Mouse (Mus musculus): ENCODE measurements around the gene Mylpf. TPM values are rescaled to one million over a fixed set of nuclear protein-coding genes. Genes with fewer than 3 reads are reported as not detected.
"Not testable (repeated sequence)": the region's sequence is repeated elsewhere in the genome, so short reads cannot be mapped to it uniquely, and the experiment has no call there.

Gene Mylpf
- polyA plus RNA-seq, 1 experiment from 2014 or later, result 2.2 TPM

- H3K9ac ChIP-seq; DNase-seq (ENCODE audit: low spot score); H3K4me3 ChIP-seq (replicated peaks; ENCODE audit: low read length); H3K27ac ChIP-seq; H3K27me3 ChIP-seq (ENCODE audit: control insufficient read depth, insufficient read depth, low read length); H3K4me2 ChIP-seq (replicated peaks); ATAC-seq (ENCODE audit: low FRiP score); H3K9me3 ChIP-seq (ENCODE audit: control insufficient read depth, low read length): not testable (repeated sequence)
- Histone ChIP-seq H3K4me1 (replicated peaks; ENCODE audit: control insufficient read depth, insufficient read depth, low read length) (peaks cover 15% of the 10 kb centered on the region), H3K36me3 (replicated peaks; ENCODE audit: control insufficient read depth, insufficient read depth) (peaks cover 23% of the 10 kb centered on the region)
- WGBS, result 91% methylated on average over 8 of the region's 8 CpGs
These were observed 41.8 kb downstream of the Mylpf start for GRCm38 (mm10) chr7:127250511-127250910.

GRCm38 (mm10) chr7:127252414-127252813, 43.7 kb downstream of the Mylpf start:
- H3K9ac ChIP-seq, result no peak overlapping the region
- DNase-seq (ENCODE audit: low spot score) (peak; percentile 38), ATAC-seq (ENCODE audit: low FRiP score) (no peak)
- no peak overlapping the region for H3K4me3 ChIP-seq (replicated peaks; ENCODE audit: low read length)
- no peaks in the 10 kb centered on the region for H3K9me3 ChIP-seq (ENCODE audit: control insufficient read depth, low read length)
- no peaks in the 10 kb centered on the region for H3K27me3 ChIP-seq (ENCODE audit: control insufficient read depth, insufficient read depth, low read length)
- WGBS, result 90% methylated on average over 2 of the region's 2 CpGs
- H3K4me1 ChIP-seq (replicated peaks; ENCODE audit: control insufficient read depth, insufficient read depth, low read length), result peaks cover 12% of the 10 kb centered on the region; the same call in 1 of the 2 replicates
- H3K27ac ChIP-seq, result no peak overlapping the region
- H3K4me2 ChIP-seq (replicated peaks), result no peak overlapping the region
- H3K36me3 ChIP-seq (replicated peaks; ENCODE audit: control insufficient read depth, insufficient read depth), result peaks cover 24% of the 10 kb centered on the region

- WGBS, result 91% methylated on average over 6 of the region's 6 CpGs
- no peak for ATAC-seq (ENCODE audit: low FRiP score)
- peaks cover 12% of the 10 kb centered on the region; the same call in 1 of the 2 replicates for H3K4me1 ChIP-seq (replicated peaks; ENCODE audit: control insufficient read depth, insufficient read depth, low read length)
These were observed 44.7 kb downstream of the Mylpf start for GRCm38 (mm10) chr7:127253341-127253740.

GRCm38 (mm10) chr7:127253821-127254769, 45.4 kb downstream of the Mylpf start:
- peak; percentile 97 for ATAC-seq (ENCODE audit: low FRiP score)
- DNase-seq (ENCODE audit: low spot score), result peak; percentile 100
- Histone ChIP-seq H3K27ac (peak overlapping the region; percentile 96), H3K4me3 (replicated peaks; ENCODE audit: low read length) (peak overlapping the region; percentile 46), H3K9me3 (ENCODE audit: control insufficient read depth, low read length) (no peaks in the 10 kb centered on the region), H3K27me3 (ENCODE audit: control insufficient read depth, insufficient read depth, low read length) (no peaks in the 10 kb centered on the region), H3K36me3 (replicated peaks; ENCODE audit: control insufficient read depth, insufficient read depth) (peaks cover 15% of the 10 kb centered on the region), H3K4me1 (replicated peaks; ENCODE audit: control insufficient read depth, insufficient read depth, low read length) (peaks cover 12% of the 10 kb centered on the region; the same call in 1 of the 2 replicates), H3K4me2 (replicated peaks) (peak overlapping the region; percentile 79), H3K9ac (peak overlapping the region; percentile 78)
- under 1% methylated on average over 136 of the region's 136 CpGs for WGBS

More at GRCm38 (mm10) chr7:127253341-127253740, 44.7 kb downstream of the Mylpf start:
- peak overlapping the region; percentile 46 for H3K4me3 ChIP-seq (replicated peaks; ENCODE audit: low read length)
- H3K27me3 ChIP-seq (ENCODE audit: control insufficient read depth, insufficient read depth, low read length), result no peaks in the 10 kb centered on the region
- peak overlapping the region; percentile 96 for H3K27ac ChIP-seq
- no peaks in the 10 kb centered on the region for H3K9me3 ChIP-seq (ENCODE audit: control insufficient read depth, low read length)
- peak overlapping the region; percentile 79 for H3K4me2 ChIP-seq (replicated peaks)
- peak overlapping the region; percentile 78 for H3K9ac ChIP-seq
- no peak for DNase-seq (ENCODE audit: low spot score)
- peaks cover 18% of the 10 kb centered on the region for H3K36me3 ChIP-seq (replicated peaks; ENCODE audit: control insufficient read depth, insufficient read depth)

- Histone ChIP-seq H3K9me3 (ENCODE audit: control insufficient read depth, low read length) (no peaks in the 10 kb centered on the region), H3K9ac (peak overlapping the region; percentile 72), H3K4me3 (replicated peaks; ENCODE audit: low read length) (peak overlapping the region; percentile 46), H3K4me1 (replicated peaks; ENCODE audit: control insufficient read depth, insufficient read depth, low read length) (peaks cover 15% of the 10 kb centered on the region; the same call in 1 of the 2 replicates), H3K27ac (peak overlapping the region; percentile 96), H3K27me3 (ENCODE audit: control insufficient read depth, insufficient read depth, low read length) (no peaks in the 10 kb centered on the region), H3K4me2 (replicated peaks) (peak overlapping the region; percentile 79), H3K36me3 (replicated peaks; ENCODE audit: control insufficient read depth, insufficient read depth) (peaks cover 7% of the 10 kb centered on the region)
- ATAC-seq (ENCODE audit: low FRiP score) (no peak), DNase-seq (ENCODE audit: low spot score) (no peak)
- 37% methylated on average over 4 of the region's 4 CpGs for WGBS
These were observed 46.3 kb downstream of the Mylpf start for GRCm38 (mm10) chr7:127255008-127255407.

GRCm38 (mm10) chr7:127255965-127256364, 47.3 kb downstream of the Mylpf start:
- ATAC-seq (ENCODE audit: low FRiP score), result no peak
- H3K9ac ChIP-seq, result no peak overlapping the region
- no peaks in the 10 kb centered on the region for H3K27me3 ChIP-seq (ENCODE audit: control insufficient read depth, insufficient read depth, low read length)
- no peaks in the 10 kb centered on the region for H3K9me3 ChIP-seq (ENCODE audit: control insufficient read depth, low read length)
- peaks cover 5% of the 10 kb centered on the region; the same call in 1 of the 2 replicates for H3K36me3 ChIP-seq (replicated peaks; ENCODE audit: control insufficient read depth, insufficient read depth)
- no peak overlapping the region for H3K4me3 ChIP-seq (replicated peaks; ENCODE audit: low read length)
- H3K4me2 ChIP-seq (replicated peaks), result no peak overlapping the region
- DNase-seq (ENCODE audit: low spot score), result no peak
- peaks cover 17% of the 10 kb centered on the region; the same call in 1 of the 2 replicates for H3K4me1 ChIP-seq (replicated peaks; ENCODE audit: control insufficient read depth, insufficient read depth, low read length)
- H3K27ac ChIP-seq, result no peak overlapping the region
- WGBS, result 98% methylated on average over 2 of the region's 2 CpGs

- DNase-seq (ENCODE audit: low spot score) (no peak), ATAC-seq (ENCODE audit: low FRiP score) (no peak)
- 92% methylated on average over 5 of the region's 5 CpGs for WGBS
- H3K36me3 ChIP-seq (replicated peaks; ENCODE audit: control insufficient read depth, insufficient read depth), result peaks cover 5% of the 10 kb centered on the region; the same call in 1 of the 2 replicates
- peaks cover 19% of the 10 kb centered on the region; the same call in 1 of the 2 replicates for H3K4me1 ChIP-seq (replicated peaks; ENCODE audit: control insufficient read depth, insufficient read depth, low read length)
- H3K4me2 ChIP-seq (replicated peaks), result no peak overlapping the region
- H3K27me3 ChIP-seq (ENCODE audit: control insufficient read depth, insufficient read depth, low read length), result no peaks in the 10 kb centered on the region
- H3K27ac ChIP-seq, result no peak overlapping the region
- no peaks in the 10 kb centered on the region for H3K9me3 ChIP-seq (ENCODE audit: control insufficient read depth, low read length)
- H3K9ac ChIP-seq, result no peak overlapping the region
- no peak overlapping the region for H3K4me3 ChIP-seq (replicated peaks; ENCODE audit: low read length)
These were observed 47.8 kb downstream of the Mylpf start for GRCm38 (mm10) chr7:127256518-127256917.

GRCm38 (mm10) chr7:127259186-127259905, 50.7 kb downstream of the Mylpf start:
- ATAC-seq (ENCODE audit: low FRiP score) (no peak), DNase-seq (ENCODE audit: low spot score) (no peak)
- Histone ChIP-seq H3K27ac (no peak overlapping the region), H3K4me3 (replicated peaks; ENCODE audit: low read length) (peak overlapping the region; percentile 61), H3K4me2 (replicated peaks) (peak overlapping the region; percentile 86), H3K9me3 (ENCODE audit: control insufficient read depth, low read length) (no peaks in the 10 kb centered on the region), H3K4me1 (replicated peaks; ENCODE audit: control insufficient read depth, insufficient read depth, low read length) (peaks cover 15% of the 10 kb centered on the region; the same call in 1 of the 2 replicates), H3K27me3 (ENCODE audit: control insufficient read depth, insufficient read depth, low read length) (no peaks in the 10 kb centered on the region), H3K9ac (no peak overlapping the region), H3K36me3 (replicated peaks; ENCODE audit: control insufficient read depth, insufficient read depth) (peaks cover 5% of the 10 kb centered on the region; the same call in 1 of the 2 replicates)
- WGBS, result 76% methylated on average over 8 of the region's 8 CpGs
